Mouse (Mus musculus): ENCODE measurements around the gene Gfpt1. TPM values are rescaled to one million over a fixed set of nuclear protein-coding genes. Genes with fewer than 3 reads are reported as not detected.
"Not testable (repeated sequence)": the region's sequence is repeated elsewhere in the genome, so short reads cannot be mapped to it uniquely, and the experiment has no call there.

The Gfpt1 gene
- polyA plus RNA-seq, 1 experiment = 17.3 TPM

GRCm38 (mm10) chr6:87009692-87010328, 32.8 kb upstream of the Gfpt1 start:
- under 1% methylated on average over 36 of the region's 36 CpGs for WGBS
- TF ChIP-seq CTCF (IDR thresholded peaks at IDR 0.05; ENCODE audit: insufficient read depth, low read length) = no peak
- peak; percentile 90 for TF ChIP-seq POLR2A (IDR thresholded peaks at IDR 0.05; ENCODE audit: borderline replicate concordance, extremely low read depth, low read depth, low read length)
- DNase-seq = peak; percentile 94
- Histone ChIP-seq H3K4me1 (ENCODE audit: control insufficient read depth, insufficient read depth, low read length) (no peaks in the 10 kb centered on the region; the same call in 1 of the 2 replicates), H3K4me3 (replicated peaks; ENCODE audit: extremely low read depth, low read depth, low read length) (peak overlapping the region; percentile 94)

DNA sequence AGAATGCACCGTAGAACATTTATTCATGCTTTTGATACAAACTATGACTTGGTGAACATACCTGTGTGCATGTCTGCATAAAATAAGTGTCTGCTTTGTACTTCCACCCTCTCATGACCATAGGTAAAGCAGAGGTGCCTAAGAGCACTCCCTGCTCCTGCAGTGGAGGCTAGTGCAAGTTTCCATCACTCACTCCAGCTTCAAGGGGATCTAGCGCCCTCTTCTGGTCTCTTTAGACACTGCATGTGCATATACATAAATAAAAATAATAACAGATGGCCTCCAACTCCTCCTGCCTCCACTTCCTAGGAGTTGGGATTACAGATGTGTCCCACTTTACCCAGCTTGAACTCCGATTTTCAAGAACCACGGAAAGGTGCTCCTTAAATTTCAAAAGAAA, 25.7 kb upstream of the Gfpt1 start:
- no peaks in the 10 kb centered on the region for H3K4me1 ChIP-seq (ENCODE audit: control insufficient read depth, insufficient read depth, low read length)
- TF ChIP-seq CTCF (IDR thresholded peaks at IDR 0.05; ENCODE audit: insufficient read depth, low read length) = peak; percentile 53
- no peak for TF ChIP-seq POLR2A (IDR thresholded peaks at IDR 0.05; ENCODE audit: borderline replicate concordance, extremely low read depth, low read depth, low read length)
- H3K4me3 ChIP-seq (replicated peaks; ENCODE audit: extremely low read depth, low read depth, low read length) = no peak overlapping the region
- no peak for DNase-seq
- 66% methylated on average over 4 of the region's 4 CpGs for WGBS

DNA sequence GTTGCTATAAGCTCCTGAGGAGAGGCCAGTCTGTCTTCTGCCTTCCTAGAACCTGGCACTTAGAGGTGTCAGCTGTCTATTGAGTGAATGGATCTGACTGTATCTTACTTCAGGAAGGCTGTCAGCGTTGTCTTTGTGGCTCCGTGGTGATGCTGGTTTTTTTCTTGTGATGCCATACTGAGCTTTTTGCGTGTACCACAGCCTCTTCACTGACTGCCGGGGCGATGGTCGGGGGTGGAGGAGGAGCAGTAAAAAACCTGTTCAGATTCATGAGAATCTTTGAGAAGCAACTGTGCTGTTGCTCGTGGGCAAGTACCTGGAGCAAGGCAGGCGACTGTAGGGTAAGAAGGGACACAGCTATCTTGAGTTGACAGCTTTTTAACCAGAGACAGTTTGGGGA, 23.8 kb upstream of the Gfpt1 start:
- TF ChIP-seq POLR2A (IDR thresholded peaks at IDR 0.05; ENCODE audit: borderline replicate concordance, extremely low read depth, low read depth, low read length) (no peak), CTCF (IDR thresholded peaks at IDR 0.05; ENCODE audit: insufficient read depth, low read length) (no peak)
- WGBS = 92% methylated on average over 8 of the region's 8 CpGs
- Histone ChIP-seq H3K4me1 (ENCODE audit: control insufficient read depth, insufficient read depth, low read length) (no peaks in the 10 kb centered on the region), H3K4me3 (replicated peaks; ENCODE audit: extremely low read depth, low read depth, low read length) (no peak overlapping the region)
- no peak for DNase-seq

DNA sequence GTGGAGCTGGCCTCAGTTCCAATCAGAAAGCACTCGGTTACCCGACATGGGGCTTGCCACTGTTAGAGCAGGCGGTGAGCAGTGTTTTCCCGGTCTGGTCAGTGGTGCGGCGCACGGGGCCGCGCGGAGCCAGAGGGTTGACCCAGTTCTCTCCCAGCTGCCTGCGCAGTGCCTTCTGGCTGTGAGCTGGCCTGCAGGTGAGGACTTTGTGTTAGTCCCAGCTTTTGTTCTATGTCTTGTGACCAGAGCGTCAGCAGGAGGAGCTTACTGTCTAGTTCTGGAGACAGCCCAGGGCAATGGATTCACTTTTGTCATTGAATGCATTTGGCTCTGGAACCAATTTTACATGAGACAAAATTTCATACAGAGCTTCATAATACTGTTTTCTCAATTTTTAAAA, 20.9 kb upstream of the Gfpt1 start:
- DNase-seq = no peak
- 98% methylated on average over 12 of the region's 12 CpGs for WGBS
- H3K4me3 ChIP-seq (replicated peaks; ENCODE audit: extremely low read depth, low read depth, low read length) = no peak overlapping the region
- no peaks in the 10 kb centered on the region for H3K4me1 ChIP-seq (ENCODE audit: control insufficient read depth, insufficient read depth, low read length)
- no peak for TF ChIP-seq CTCF (IDR thresholded peaks at IDR 0.05; ENCODE audit: insufficient read depth, low read length)
- no peak for TF ChIP-seq POLR2A (IDR thresholded peaks at IDR 0.05; ENCODE audit: borderline replicate concordance, extremely low read depth, low read depth, low read length)

DNA sequence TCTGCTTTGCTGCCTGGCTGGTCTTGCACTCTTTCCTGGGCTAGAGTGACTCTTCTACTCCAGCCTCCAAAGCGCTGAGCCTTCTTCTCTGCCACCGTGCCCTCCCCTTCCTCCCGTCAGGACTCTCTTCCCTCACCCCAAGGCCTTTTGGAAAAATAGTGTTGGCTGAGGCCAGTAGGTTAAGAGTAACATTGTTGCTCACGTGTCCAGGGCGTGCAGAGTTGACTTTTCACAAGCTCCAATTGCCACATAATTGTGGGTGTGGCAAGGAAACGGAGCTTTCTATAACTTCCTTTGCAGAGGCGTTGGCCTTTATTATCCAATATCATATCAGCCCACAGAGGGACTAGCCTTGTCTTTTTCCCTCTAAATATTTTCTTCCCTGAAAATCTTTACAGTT, 15.7 kb upstream of the Gfpt1 start:
- no peak overlapping the region for H3K4me3 ChIP-seq (replicated peaks; ENCODE audit: extremely low read depth, low read depth, low read length)
- 24% methylated on average over 7 of the region's 7 CpGs for WGBS
- no peak for DNase-seq
- no peak for TF ChIP-seq CTCF (IDR thresholded peaks at IDR 0.05; ENCODE audit: insufficient read depth, low read length)
- TF ChIP-seq POLR2A (IDR thresholded peaks at IDR 0.05; ENCODE audit: borderline replicate concordance, extremely low read depth, low read depth, low read length) = no peak
- no peaks in the 10 kb centered on the region for H3K4me1 ChIP-seq (ENCODE audit: control insufficient read depth, insufficient read depth, low read length)

DNA sequence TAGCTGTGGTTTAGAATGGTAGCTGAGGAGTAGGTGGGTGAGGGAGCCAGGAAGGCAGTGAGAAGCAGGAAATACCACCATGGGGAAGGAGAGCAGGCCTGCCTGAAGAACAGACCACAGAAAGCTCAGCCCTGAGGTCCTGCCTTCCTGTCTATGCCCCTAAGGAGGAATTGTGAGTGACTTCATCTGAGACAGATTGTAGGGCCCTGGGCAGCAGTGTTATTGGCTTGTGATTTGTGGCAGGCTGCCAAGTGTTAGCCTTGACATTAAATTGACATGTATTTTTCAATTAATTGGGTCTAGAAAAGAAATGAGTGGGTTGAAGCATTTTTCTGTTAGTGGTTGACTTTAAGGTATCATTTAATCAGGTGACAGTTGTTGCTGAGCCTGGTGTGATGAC, 13.8 kb upstream of the Gfpt1 start:
- Histone ChIP-seq H3K4me1 (ENCODE audit: control insufficient read depth, insufficient read depth, low read length) (no peaks in the 10 kb centered on the region), H3K4me3 (replicated peaks; ENCODE audit: extremely low read depth, low read depth, low read length) (no peak overlapping the region)
- no peak for TF ChIP-seq POLR2A (IDR thresholded peaks at IDR 0.05; ENCODE audit: borderline replicate concordance, extremely low read depth, low read depth, low read length)
- TF ChIP-seq CTCF (IDR thresholded peaks at IDR 0.05; ENCODE audit: insufficient read depth, low read length) = no peak
- no peak for DNase-seq

DNA sequence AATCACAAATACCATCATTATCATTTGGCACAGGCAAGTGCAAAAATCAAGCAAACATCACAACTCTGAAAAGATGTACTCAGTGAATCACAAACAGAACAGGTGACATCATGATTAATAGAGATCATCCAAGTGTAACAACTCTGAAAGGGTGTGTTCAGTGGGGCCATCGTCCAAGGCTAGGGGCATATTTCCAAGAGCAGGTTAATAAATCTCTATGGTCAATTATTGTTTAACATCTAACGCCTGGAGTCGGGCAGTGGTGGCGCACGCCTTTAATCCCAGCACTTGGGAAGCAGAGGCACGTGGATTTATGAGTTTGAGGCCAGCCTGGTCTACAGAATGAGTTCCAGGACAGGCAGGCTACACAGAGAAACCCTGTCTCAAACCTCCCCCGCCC, 11.3 kb upstream of the Gfpt1 start:
- not testable (repeated sequence) for H3K4me1 ChIP-seq (ENCODE audit: control insufficient read depth, insufficient read depth, low read length); DNase-seq; H3K4me3 ChIP-seq (replicated peaks; ENCODE audit: extremely low read depth, low read depth, low read length)
- WGBS = 76% methylated on average over 7 of the region's 7 CpGs

DNA sequence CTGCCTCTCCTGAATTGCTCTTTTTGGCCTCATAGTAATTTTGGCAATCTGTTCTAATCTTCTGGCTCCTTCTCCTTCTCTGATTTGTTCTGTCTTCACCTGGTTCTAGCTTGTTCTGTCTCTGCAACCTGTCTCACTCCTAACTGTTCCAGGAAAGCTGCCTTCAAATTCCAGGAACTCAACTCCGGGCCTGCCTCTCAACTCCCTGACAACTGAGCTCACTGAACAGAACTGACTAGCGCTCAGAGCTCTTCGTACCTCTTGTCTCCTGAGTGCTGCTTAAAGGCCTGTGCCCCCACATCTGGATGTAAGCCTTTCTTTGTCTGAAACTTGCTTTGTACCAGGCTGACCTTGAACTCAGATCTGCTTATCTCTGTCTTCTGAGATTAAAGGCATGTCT, 10.2 kb upstream of the Gfpt1 start:
- 76% methylated on average over 3 of the region's 3 CpGs for whole genome bisulfite sequencing
- Histone ChIP-seq H3K4me3 (replicated peaks; ENCODE audit: extremely low read depth, low read depth, low read length) (no peak overlapping the region), H3K4me1 (ENCODE audit: control insufficient read depth, insufficient read depth, low read length) (no peaks in the 10 kb centered on the region)
- TF ChIP-seq CTCF (IDR thresholded peaks at IDR 0.05; ENCODE audit: insufficient read depth, low read length) = no peak
- TF ChIP-seq POLR2A (IDR thresholded peaks at IDR 0.05; ENCODE audit: borderline replicate concordance, extremely low read depth, low read depth, low read length) = no peak
- DNase-seq = no peak

DNA sequence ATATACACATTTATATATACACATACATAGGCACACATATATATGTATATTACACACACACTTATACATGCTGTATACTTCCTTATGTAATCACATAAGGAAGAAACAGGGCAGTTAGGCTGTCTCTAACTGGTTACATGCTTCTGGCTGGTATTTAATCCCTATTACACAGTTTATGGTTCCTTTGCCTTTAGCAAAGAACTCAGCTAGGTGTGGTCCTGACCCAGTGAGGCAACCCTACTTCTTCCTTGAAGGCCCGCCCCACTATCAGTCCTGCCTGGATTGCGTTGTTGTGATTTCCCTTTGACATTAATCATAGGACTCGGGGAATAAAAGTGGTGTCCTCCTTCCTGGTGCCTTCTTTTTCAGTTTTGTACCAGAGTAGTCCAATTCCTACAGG, 8.3 kb upstream of the Gfpt1 start:
- TF ChIP-seq POLR2A (IDR thresholded peaks at IDR 0.05; ENCODE audit: borderline replicate concordance, extremely low read depth, low read depth, low read length) (no peak), CTCF (IDR thresholded peaks at IDR 0.05; ENCODE audit: insufficient read depth, low read length) (no peak)
- Histone ChIP-seq H3K4me3 (replicated peaks; ENCODE audit: extremely low read depth, low read depth, low read length) (no peak overlapping the region), H3K4me1 (ENCODE audit: control insufficient read depth, insufficient read depth, low read length) (no peaks in the 10 kb centered on the region; the same call in 1 of the 2 replicates)
- 77% methylated on average over 3 of the region's 3 CpGs for WGBS
- DNase-seq = no peak

GRCm38 (mm10) chr6:87037826-87038620, 4.6 kb upstream of the Gfpt1 start:
- no peak overlapping the region for H3K4me3 ChIP-seq (replicated peaks; ENCODE audit: extremely low read depth, low read depth, low read length)
- no peak for TF ChIP-seq CTCF (IDR thresholded peaks at IDR 0.05; ENCODE audit: insufficient read depth, low read length)
- no peak for TF ChIP-seq POLR2A (IDR thresholded peaks at IDR 0.05; ENCODE audit: borderline replicate concordance, extremely low read depth, low read depth, low read length)
- DNase-seq = no peak
- H3K4me1 ChIP-seq (ENCODE audit: control insufficient read depth, insufficient read depth, low read length) = no peaks in the 10 kb centered on the region; the same call in 1 of the 2 replicates
- WGBS = 58% methylated on average over 10 of the region's 10 CpGs
